Mouse (Mus musculus) CH12.LX (cell line): ENCODE results near the gene Cep83.

Experiments
- CTCF ChIP-seq, 2 experiments: IDR thresholded peaks in 1 of 2; conservative IDR thresholded peaks in 1 of 2; 2 replicates each; pipeline ENCODE4 v1.5.1; 2011 to 2012; ENCODE audit warnings: low read depth in 2 of 2, low read length in 2 of 2, improper control_type of control experiment in 1 of 2, inconsistent platforms in 1 of 2, mild to moderate bottlenecking in 1 of 2, moderate library complexity in 1 of 2
- E2F4 ChIP-seq: IDR thresholded peaks from 2 replicates; pipeline ENCODE4 v1.6.1; 2011; ENCODE audit warnings: low read depth, low read length, improper control_type of control experiment; ENCODE audit not compliant: insufficient replicate concordance
- HCFC1 ChIP-seq: IDR thresholded peaks from 2 replicates; pipeline ENCODE4 v1.6.1; 2012; ENCODE audit warnings: low read depth, mild to moderate bottlenecking, inconsistent platforms, low read length, improper control_type of control experiment
- NELFE ChIP-seq: IDR thresholded peaks from 2 replicates; pipeline ENCODE4 v1.6.1; 2011; ENCODE audit warnings: low read depth, low read length, improper control_type of control experiment
- POLR2AphosphoS2 ChIP-seq: IDR thresholded peaks from 2 replicates; pipeline ENCODE4 v1.6.1; 2011; ENCODE audit warnings: low read depth, low read length, improper control_type of control experiment

GRCm38 (mm10) chr10:94710320-94710695 is 21.9 kb downstream of the Cep83 start:
- no peak for TF ChIP-seq E2F4
- TF ChIP-seq CTCF (conservative IDR thresholded peaks at IDR 0.05 in 1 of 2, IDR thresholded peaks at IDR 0.05 in 1 of 2; ENCODE audit: low read depth in 2 of 2, low read length in 2 of 2): no peak
- no peak for TF ChIP-seq HCFC1
- TF ChIP-seq NELFE: no peak
- TF ChIP-seq POLR2AphosphoS2: no peak
